Mouse (Mus musculus): ENCODE data around the gene Mrps14. TPM values are rescaled to one million over a fixed set of nuclear protein-coding genes. Genes with fewer than 3 reads are reported as not detected.

Mrps14 gene
- polyA plus RNA-seq, 1 experiment: 72.2 TPM

- Histone ChIP-seq H3K4me3 (no peak overlapping the region), H3K79me2 (ENCODE audit: control insufficient read depth, insufficient read depth) (peaks cover 69% of the 10 kb centered on the region), H3K27me3 (ENCODE audit: control insufficient read depth, insufficient read depth, insufficient read length) (no peaks in the 10 kb centered on the region), H3K4me2 (ENCODE audit: low read depth) (peak overlapping the region; percentile 16), H3K36me3 (ENCODE audit: control insufficient read depth, insufficient read depth) (peaks cover 22% of the 10 kb centered on the region), H3ac (ENCODE audit: control insufficient read depth, insufficient read length) (no peak overlapping the region)
- TF ChIP-seq E2F4 (IDR thresholded peaks at IDR 0.05; ENCODE audit: insufficient read depth) (no peak), CEBPB (IDR thresholded peaks at IDR 0.05; ENCODE audit: insufficient read depth, poor library complexity, severe bottlenecking) (no peak), SRF (IDR thresholded peaks at IDR 0.05; ENCODE audit: control insufficient read depth, insufficient read length, low read depth) (no peak)
Observed at GRCm38 (mm10) chr1:160209844-160210243, 14.8 kb downstream of the Mrps14 start.

GRCm38 (mm10) chr1:160210566-160210965 lies 15.6 kb downstream of the Mrps14 start:
- peaks cover 15% of the 10 kb centered on the region for H3K36me3 ChIP-seq (ENCODE audit: control insufficient read depth, insufficient read depth)
- H3K4me3 ChIP-seq: peak overlapping the region; percentile 70
- no peaks in the 10 kb centered on the region for H3K27me3 ChIP-seq (ENCODE audit: control insufficient read depth, insufficient read depth, insufficient read length)
- H3K79me2 ChIP-seq (ENCODE audit: control insufficient read depth, insufficient read depth): peaks cover 63% of the 10 kb centered on the region
- TF ChIP-seq POLR2A (IDR thresholded peaks at IDR 0.05; ENCODE audit: insufficient read length, low read depth) (no peak), MYOD1 (IDR thresholded peaks at IDR 0.05; ENCODE audit: control insufficient read depth in 1 of 3, insufficient read length in 2 of 3, low read depth in 2 of 3) (no peak), MYOG (IDR thresholded peaks at IDR 0.05; ENCODE audit: control insufficient read depth in 1 of 3, insufficient read depth in 1 of 3, insufficient read length in 2 of 3, low read depth in 2 of 3) (no peak), MAX (IDR thresholded peaks at IDR 0.05; ENCODE audit: low read depth) (no peak), REST (IDR thresholded peaks at IDR 0.05; ENCODE audit: insufficient read depth, insufficient read length) (no peak), TCF12 (IDR thresholded peaks at IDR 0.05; ENCODE audit: insufficient read depth, poor library complexity, severe bottlenecking) (no peak), CEBPB (IDR thresholded peaks at IDR 0.05; ENCODE audit: insufficient read depth, poor library complexity, severe bottlenecking) (no peak), E2F4 (IDR thresholded peaks at IDR 0.05; ENCODE audit: insufficient read depth) (no peak), SRF (IDR thresholded peaks at IDR 0.05; ENCODE audit: control insufficient read depth, insufficient read length, low read depth) (no peak)
- no peak overlapping the region for H3ac ChIP-seq (ENCODE audit: control insufficient read depth, insufficient read length)
- H3K4me2 ChIP-seq (ENCODE audit: low read depth): peak overlapping the region; percentile 81

DNA sequence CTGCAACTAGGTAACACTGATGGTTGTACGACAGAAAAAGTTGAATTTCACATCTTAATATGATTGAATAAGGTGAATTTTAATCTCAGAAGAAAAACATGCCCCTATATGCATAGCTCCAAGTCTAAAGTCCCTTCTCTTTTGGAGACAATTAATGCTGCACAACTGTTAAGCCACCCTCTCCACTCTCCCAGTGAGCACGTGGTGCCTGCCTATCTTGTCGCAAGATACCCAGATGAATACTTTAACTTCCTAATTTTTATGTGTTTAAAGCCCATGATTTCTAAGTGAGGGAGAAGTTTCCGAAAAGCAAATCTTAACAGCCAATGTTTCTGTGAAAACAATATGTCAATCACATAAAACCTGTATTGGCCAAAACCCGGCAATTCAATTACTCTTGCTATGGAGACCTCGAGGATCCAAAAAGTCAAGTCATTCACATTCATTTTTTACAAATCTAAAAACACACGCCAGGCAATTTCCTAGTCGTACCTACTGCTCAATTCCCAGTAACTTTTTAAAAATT lies 16.6 kb downstream of the Mrps14 start:
- Histone ChIP-seq H3K4me3 (peak overlapping the region; percentile 70), H3K4me2 (ENCODE audit: low read depth) (peak overlapping the region; percentile 81), H3ac (ENCODE audit: control insufficient read depth, insufficient read length) (peak overlapping the region; percentile 51), H3K79me2 (ENCODE audit: control insufficient read depth, insufficient read depth) (peaks cover 59% of the 10 kb centered on the region), H3K27me3 (ENCODE audit: control insufficient read depth, insufficient read depth, insufficient read length) (no peaks in the 10 kb centered on the region), H3K36me3 (ENCODE audit: control insufficient read depth, insufficient read depth) (peaks cover 11% of the 10 kb centered on the region)
- TF ChIP-seq POLR2AphosphoS2 (IDR thresholded peaks at IDR 0.05; ENCODE audit: insufficient read length, low read depth) (no peak), TCF3 (IDR thresholded peaks at IDR 0.05; ENCODE audit: insufficient read length, low read depth) (no peak), MYOG (IDR thresholded peaks at IDR 0.05; ENCODE audit: control insufficient read depth in 1 of 3, insufficient read depth in 1 of 3, insufficient read length in 2 of 3, low read depth in 2 of 3) (no peak), TCF12 (IDR thresholded peaks at IDR 0.05; ENCODE audit: insufficient read depth, poor library complexity, severe bottlenecking) (no peak), CEBPB (IDR thresholded peaks at IDR 0.05; ENCODE audit: insufficient read depth, poor library complexity, severe bottlenecking) (no peak), MAX (IDR thresholded peaks at IDR 0.05; ENCODE audit: low read depth) (no peak), USF1 (IDR thresholded peaks at IDR 0.05; ENCODE audit: low read depth) (peak; percentile 73), SRF (IDR thresholded peaks at IDR 0.05; ENCODE audit: control insufficient read depth, insufficient read length, low read depth) (no peak)

GRCm38 (mm10) chr1:160212123-160212691 lies 17.2 kb downstream of the Mrps14 start:
- peaks cover 6% of the 10 kb centered on the region for H3K36me3 ChIP-seq (ENCODE audit: control insufficient read depth, insufficient read depth)
- peaks cover 53% of the 10 kb centered on the region for H3K79me2 ChIP-seq (ENCODE audit: control insufficient read depth, insufficient read depth)
- H3K4me3 ChIP-seq: peak overlapping the region; percentile 70
- H3ac ChIP-seq (ENCODE audit: control insufficient read depth, insufficient read length): peak overlapping the region; percentile 51
- H3K27me3 ChIP-seq (ENCODE audit: control insufficient read depth, insufficient read depth, insufficient read length): no peaks in the 10 kb centered on the region
- H3K4me2 ChIP-seq (ENCODE audit: low read depth): peak overlapping the region; percentile 81
- TF ChIP-seq CEBPB (IDR thresholded peaks at IDR 0.05; ENCODE audit: insufficient read depth, poor library complexity, severe bottlenecking) (no peak), SRF (IDR thresholded peaks at IDR 0.05; ENCODE audit: control insufficient read depth, insufficient read length, low read depth) (no peak), TCF12 (IDR thresholded peaks at IDR 0.05; ENCODE audit: insufficient read depth, poor library complexity, severe bottlenecking) (no peak), MAX (IDR thresholded peaks at IDR 0.05; ENCODE audit: low read depth) (no peak), TCF3 (IDR thresholded peaks at IDR 0.05; ENCODE audit: insufficient read length, low read depth) (no peak), MYOD1 (IDR thresholded peaks at IDR 0.05; ENCODE audit: control insufficient read depth in 1 of 3, insufficient read length in 2 of 3, low read depth in 2 of 3) (no peak), POLR2AphosphoS2 (IDR thresholded peaks at IDR 0.05; ENCODE audit: insufficient read length, low read depth) (no peak), REST (IDR thresholded peaks at IDR 0.05; ENCODE audit: insufficient read depth, insufficient read length) (no peak), E2F4 (IDR thresholded peaks at IDR 0.05; ENCODE audit: insufficient read depth) (no peak), POLR2A (IDR thresholded peaks at IDR 0.05; ENCODE audit: insufficient read length, low read depth) (no peak), MYOG (IDR thresholded peaks at IDR 0.05; ENCODE audit: control insufficient read depth in 1 of 3, insufficient read depth in 1 of 3, insufficient read length in 2 of 3, low read depth in 2 of 3) (no peak), USF1 (IDR thresholded peaks at IDR 0.05; ENCODE audit: low read depth) (no peak)
